Mouse (Mus musculus): Measurements from ENCODE around the gene A930018P22Rik.
A peak's percentile ranks its signal among the peaks of the same experiment; 100 is the strongest.
"Not testable (repeated sequence)": the region's sequence is repeated elsewhere in the genome, so short reads cannot be mapped to it uniquely, and the experiment has no call there.

Gene A930018P22Rik

DNA sequence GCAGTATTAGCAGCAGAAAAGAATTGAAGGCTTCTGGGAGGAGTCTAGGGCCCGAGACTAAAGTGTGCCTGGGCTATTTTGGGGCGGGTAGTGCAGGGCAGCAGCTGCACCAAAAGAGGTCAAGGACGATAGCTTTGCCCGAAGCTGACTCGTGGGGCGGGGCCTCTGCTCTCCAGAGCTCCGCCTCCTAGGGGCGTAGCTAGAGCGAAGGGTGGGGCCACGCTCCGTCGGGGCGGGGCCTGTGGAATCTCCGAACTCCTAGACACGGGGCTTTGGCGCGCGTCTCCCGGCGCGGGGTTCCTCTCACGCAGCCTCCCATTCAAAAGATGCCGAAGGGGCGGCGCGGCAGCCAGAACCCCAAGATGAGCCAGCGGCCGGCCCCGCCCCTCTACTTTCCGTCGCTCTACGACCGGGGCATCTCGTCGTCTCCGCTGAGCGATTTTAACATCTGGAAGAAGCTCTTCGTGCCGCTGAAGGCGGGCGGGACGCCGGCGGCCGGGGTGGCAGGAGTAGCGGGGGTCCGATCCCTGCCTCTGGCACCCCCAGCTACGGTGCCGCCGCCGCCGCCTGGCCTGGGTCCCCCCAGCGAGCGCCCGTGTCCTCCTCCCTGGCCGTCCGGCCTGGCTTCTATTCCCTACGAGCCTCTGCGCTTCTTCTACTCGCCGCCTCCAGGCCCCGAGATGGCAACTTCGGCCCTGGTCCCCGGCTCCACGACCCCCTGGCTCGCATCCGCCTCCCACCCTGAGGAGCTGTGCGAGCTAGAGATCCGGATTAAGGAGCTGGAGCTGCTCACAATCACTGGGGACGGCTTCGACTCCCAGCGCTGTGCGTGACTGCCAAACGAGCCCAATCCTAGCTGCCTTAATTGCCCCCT, at the start of gene A930018P22Rik:
A930018P22Rik (plus strand) TSS at position 265 of the 874 bp plus-strand sequence.
- DNase-seq (ENCODE audit: low spot score in 2 of 2), result peak; percentile 84 to 89

DNA sequence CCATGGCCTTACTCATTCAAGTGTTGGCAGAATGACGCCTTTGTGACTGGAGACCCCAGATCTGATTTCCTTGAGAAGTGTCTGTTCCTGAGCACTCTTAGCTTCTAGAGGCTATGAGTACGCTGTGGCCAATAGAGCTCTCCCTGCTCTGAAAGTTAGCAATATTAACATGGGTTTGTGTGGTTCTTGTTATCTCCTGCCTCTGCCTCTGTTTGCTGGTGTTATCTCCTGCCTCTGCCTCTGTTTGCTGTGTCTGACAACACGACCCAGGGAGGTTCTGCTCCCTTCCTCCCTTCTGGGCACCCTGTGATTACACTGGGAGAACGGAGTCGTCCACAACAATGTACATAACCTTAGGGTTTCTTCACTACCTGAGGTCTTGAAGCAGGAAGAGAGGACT, 44.3 kb upstream of the A930018P22Rik start:
- not testable (repeated sequence) for DNase-seq (ENCODE audit: low spot score in 2 of 2)

DNA sequence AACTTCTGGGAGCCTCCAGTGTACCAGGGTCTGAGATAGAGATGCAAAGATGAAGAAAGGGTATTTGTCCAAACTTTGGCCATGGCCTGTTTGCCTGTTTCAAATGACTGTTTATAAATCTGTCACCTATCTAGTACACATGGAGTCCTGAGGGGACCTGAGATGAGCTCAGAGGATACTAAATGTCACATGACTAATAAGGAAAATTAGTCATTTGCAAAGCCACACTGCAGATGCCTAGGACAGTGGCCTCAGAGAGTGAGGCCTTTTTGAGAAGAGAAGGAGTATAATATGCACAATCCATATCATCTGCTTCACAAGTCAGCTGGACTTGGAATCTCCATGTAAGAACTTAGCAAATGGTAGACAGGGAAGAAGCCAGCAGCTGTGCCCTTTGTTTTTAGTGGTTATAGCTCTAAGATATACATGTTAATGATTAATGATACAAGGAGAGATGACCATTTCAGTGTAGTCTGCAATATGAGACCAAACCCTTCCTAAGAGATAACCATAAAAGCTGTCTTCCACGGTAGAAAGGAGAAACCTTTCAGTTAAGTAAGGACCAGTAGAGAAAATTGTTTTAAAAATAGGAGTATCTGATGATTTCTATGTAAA, 41.0 kb upstream of the A930018P22Rik start:
- DNase-seq (ENCODE audit: low spot score in 2 of 2), result not testable (repeated sequence)

DNA sequence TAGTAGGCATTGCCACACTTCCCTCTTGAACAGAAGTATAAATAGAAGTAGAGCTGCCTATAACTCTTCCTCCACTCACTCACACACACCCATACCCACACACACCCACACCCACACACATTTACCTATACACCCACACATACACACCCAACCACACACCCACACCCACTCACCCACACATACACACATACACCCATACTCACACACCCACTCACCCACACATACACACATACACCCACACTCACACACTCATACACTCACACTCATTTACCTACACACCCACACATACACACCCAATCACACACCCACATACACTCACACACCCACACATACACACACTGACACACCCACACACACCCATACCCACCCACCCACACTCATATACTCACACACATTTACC, 40.1 kb upstream of the A930018P22Rik start:
- no peak for DNase-seq (ENCODE audit: low spot score in 2 of 2)

DNA sequence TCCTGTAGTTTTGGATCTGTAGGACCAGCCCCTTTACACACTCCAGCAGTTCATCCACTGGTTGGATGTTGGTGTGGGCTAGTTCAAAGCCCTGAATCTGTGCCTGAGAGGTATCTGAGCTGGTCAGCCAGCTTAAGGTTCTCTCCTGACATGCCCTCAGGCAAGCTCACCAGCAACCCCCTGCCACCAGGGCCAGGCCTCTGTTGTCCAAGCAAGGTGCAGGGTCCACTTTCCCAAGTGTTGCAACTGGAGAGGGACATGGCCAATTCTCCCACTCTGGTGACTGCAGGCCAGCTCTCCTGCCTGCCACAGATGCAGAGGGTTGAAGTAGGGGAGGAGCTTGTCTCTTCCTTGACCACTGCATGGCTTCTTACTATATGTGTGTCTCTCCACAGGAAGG, 38.5 kb upstream of the A930018P22Rik start:
- not testable (repeated sequence) for DNase-seq (ENCODE audit: low spot score in 2 of 2)

DNA sequence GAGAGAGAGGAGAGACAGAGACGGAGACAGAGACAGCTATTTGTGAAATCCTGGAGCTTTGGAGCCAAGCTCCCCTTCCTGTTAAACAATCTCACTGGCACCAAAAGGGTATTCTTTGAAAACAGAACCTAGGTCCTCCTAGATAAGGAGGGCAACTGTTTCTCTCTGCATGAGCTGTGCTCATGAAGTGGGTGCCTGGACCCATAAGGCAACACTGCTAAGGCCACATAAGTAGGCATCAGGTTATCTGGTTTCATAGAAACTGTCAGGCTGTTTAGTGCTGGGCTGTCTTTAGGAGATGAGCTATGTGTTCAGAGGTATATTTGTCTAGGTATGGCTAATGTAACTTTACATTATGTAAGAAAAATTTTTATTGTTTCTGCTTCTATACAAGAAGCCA, 35.0 kb upstream of the A930018P22Rik start:
- not testable (repeated sequence) for DNase-seq (ENCODE audit: low spot score in 2 of 2)

DNA sequence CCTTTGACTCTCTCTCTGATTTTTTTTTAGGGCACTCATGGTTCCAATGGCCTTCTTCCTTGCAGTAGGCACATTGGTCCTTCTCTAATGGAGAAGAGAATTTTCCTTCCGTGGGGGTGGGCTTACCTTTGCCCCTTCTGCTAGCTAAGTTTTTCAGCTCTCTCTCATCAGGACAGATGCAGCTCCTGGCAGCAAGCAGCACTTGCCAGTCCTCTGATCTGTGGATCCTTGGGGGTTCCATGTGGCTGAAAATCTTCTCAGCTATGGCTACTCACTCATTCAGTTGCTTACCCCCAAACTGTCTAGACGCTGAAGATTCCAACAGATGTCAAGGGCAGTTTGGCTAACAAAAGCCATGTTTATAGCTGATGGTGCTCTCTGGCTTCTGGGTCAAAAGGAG, 29.3 kb upstream of the A930018P22Rik start:
- no peak for DNase-seq (ENCODE audit: low spot score in 2 of 2)

DNA sequence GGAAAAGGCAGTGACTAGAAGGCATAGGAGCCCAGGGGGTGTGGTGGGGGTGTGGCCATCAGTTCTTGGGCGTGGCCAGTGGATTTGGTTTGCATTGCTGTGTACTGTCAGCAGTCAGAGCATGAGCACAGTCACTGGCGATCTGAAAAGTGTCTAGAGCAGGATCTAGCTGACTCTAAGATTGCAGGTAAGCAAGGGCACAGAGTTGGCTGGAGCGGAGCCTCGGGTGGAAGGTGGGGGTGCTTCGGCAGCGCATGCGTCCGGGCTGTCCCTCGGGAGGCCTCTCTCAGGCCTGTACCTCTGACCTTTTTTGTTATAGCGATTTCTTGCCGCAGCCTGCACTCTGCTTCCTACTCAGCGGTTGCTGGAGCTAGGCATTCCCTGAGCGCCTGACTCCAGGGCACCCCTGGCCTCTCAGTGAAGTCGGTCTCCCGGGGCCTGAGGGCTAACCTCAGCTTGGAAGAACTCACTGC, 26.8 kb upstream of the A930018P22Rik start, which contains the start of gene Cd59a:
Cd59a (plus strand) TSS at position 61 of the 473 bp plus-strand sequence.
- DNase-seq (ENCODE audit: low spot score in 2 of 2), result peak; percentile 50 to 53

DNA sequence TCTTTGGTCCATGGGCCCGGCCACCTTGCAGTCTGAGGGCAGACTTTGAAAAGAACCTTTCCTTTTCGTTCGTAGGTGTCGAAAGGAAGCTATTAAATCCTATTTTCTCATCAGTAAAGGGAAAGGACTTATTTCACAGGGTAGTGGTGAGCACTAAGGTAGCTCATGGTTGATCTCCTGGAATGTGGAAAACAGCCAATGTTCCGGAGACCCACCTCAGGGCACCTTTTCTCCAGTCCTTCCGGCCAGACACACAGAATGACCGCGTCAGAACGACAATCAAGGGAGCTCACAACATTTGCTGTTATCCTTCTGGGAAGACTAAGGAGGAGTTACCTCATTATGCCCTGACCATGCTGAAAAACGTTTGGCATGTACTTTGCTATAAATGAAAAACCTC, 26.3 kb upstream of the A930018P22Rik start:
- no peak for DNase-seq (ENCODE audit: low spot score in 2 of 2)

DNA sequence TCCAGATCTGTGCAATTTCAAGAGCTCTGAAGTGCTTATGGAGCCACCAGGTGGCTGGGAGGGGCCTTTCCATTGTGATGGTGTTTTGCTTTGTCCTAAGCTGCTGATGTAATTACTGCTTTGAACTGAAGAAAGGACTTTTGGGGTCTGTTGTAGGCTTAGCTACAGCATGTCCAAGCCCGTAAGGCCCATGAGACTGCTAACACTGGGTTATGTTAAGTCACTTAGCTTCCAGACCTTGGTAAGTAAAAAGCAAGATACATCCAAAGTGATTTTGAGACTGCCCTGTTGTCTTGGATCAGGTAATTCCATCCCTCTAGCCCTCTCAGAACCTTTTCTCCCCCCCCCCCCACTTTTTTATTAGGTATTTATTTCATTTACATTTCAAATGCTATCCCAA, 25.8 kb upstream of the A930018P22Rik start:
- not testable (repeated sequence) for DNase-seq (ENCODE audit: low spot score in 2 of 2)

DNA sequence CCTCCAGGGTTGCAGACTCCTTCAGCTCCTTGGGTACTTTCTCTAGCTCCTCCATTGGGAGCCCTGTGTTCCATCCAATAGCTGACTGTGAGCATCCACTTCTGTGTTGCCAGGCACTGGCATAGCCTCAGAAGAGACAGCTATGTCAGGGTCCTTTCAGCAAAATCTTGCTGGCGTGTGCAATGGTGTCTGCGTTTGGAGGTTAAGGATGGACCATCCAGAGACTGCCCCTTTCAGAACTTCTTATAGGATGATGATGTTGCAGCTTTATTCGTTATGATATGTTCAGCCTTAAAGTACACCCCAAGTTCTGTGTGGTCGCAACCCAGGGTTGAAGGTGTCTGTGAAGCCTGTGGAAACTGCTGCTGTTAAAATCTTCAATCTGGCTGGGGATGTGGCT, 25.2 kb upstream of the A930018P22Rik start:
- not testable (repeated sequence) for DNase-seq (ENCODE audit: low spot score in 2 of 2)

DNA sequence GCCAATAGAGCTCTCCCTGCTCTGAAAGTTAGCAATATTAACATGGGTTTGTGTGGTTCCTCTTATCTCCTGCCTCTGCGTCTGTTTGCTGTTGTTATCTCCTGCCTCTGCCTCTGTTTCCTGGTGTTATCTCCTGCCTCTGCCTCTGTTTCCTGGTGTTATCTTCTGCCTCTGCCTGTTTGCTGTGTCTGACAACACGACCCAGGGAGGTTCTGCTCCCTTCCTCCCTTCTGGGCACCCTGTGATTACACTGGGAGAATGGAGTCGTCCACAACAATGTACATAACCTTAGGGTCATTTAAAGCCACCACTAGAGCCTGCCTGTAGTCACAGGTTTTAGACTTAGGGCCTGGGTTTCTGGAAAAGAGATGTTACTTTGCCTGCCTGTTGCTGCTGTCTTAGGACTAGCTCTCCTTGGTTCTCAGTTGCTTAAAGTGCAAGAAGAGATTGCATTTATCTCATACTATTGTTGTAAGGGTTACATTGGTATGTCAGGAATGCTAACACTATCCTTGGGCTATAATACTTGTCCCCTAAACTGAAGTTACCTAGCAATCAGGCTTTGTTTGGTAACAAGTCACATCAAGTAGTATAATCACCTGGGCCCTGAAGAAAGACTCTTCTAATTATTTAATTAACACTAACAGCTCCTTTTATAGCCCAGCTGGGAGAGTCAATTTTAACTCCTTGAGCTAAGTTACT, 23.9 kb upstream of the A930018P22Rik start:
- DNase-seq (ENCODE audit: low spot score in 2 of 2), result no peak

DNA sequence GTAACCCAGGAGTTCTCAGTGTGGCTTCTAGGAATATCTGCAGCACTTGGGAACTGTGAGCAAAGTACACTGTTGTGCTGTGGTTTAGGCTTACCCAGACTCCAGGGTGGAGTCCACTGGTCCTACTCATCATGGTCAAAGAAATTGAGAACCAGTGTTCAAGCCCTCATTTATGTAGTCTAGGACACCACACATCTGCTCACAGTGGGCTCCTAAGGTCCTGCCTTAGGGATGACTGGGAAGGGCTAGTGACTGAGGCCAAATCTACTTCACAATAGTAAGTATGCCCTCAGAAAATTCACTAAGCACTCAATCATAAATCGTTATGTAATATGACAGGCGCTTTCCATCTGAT, 23.4 kb upstream of the A930018P22Rik start:
- DNase-seq (ENCODE audit: low spot score in 2 of 2), result no peak

DNA sequence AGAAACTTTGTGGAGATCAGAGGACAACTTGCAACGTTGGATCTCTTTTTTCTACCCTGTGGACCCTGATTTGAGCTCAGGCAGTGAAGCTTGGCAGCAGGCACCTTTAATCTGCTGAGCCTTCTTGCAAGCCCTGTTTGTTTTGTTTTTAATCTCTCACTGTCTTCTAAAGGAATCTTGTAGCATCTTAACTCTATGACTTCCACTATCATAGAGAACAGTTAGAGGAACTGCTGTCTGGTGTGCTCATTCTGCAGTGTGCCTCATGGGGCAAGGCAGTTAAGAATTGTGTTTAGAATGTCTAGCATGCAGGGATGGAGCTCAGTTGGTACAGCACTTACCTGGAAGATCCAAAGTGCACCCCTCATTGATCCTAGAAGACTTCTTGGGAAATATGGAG, 22.6 kb upstream of the A930018P22Rik start:
- no peak for DNase-seq (ENCODE audit: low spot score in 2 of 2)

DNA sequence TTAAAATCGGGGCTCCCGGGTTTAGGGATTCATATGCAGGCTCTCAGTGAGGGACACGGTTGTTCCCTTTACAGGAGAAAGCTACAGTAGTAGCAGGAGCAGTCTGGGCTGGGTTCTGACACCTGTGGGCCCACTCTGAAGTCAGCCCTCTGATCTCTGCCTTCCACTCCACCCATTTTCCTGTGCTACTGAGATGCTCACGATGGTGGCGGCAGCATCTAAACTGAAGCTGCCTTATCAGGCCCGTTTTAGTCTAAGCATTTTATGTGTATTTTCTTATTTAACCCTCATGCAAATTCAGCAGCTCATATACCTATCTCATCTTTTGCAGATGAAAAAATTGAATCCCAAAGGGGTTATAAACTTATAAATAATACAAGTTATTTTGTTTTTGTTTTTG, 17.8 kb upstream of the A930018P22Rik start:
- DNase-seq (ENCODE audit: low spot score in 2 of 2), result no peak

DNA sequence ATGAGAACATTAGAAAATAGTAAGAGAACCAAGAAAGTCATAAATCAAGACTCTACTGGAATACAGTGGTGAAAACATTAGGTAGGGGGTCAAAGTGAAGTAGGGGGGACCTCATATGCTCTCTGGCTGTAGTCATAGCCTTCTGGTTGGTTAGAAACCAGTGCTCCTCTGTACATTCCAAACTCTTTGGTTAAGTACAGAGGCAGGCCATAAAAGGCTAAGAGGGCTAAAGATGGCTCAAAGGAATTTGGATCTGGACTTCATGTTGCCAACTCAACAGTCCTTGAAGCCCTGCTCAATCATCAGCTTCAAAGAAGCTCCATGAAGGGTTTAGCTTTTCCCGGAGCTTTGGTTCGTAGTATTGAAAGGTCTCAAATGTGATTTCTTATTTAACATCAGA, 13.5 kb upstream of the A930018P22Rik start:
- DNase-seq (ENCODE audit: low spot score in 2 of 2), result not testable (repeated sequence)

DNA sequence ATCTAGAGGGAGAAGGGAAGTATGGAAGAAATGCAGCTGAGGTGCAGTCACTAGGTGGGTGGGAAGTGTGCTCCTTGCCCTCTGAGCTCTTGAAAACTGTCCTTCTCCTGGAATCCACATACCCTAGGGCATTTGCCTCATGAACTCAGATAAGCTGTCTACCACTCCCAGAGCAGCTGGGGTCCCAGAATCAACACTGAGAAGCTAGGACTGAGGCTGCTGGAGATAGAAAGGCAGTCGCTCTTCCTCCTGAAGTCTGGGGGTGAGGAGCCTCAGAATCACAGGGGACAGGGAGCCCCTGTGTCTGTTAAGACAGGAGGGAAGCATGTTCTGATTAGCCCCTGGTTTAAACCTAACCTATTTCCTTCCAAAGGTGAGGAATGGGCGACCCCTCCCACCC, 13.0 kb upstream of the A930018P22Rik start:
- DNase-seq (ENCODE audit: low spot score in 2 of 2), result no peak

DNA sequence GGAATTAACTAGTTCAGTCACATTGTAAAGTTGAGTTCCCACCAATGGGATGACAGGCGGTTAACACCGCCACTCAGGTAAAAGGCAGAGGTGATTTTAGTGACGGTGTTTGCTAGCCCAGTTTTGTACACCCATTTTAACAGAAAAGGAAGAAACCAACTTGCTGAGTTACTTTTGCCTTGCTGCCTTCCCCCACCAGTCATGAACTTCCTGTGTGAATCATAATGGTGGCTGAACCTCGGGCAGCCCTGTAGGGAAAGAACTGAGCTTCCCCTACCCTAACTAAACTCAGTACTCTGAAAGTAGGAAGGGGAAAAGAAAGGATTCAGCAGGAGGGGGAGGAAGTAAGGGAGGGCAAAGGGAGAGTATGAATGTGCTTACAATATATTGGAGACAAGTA, 12.5 kb upstream of the A930018P22Rik start:
- DNase-seq (ENCODE audit: low spot score in 2 of 2), result no peak

DNA sequence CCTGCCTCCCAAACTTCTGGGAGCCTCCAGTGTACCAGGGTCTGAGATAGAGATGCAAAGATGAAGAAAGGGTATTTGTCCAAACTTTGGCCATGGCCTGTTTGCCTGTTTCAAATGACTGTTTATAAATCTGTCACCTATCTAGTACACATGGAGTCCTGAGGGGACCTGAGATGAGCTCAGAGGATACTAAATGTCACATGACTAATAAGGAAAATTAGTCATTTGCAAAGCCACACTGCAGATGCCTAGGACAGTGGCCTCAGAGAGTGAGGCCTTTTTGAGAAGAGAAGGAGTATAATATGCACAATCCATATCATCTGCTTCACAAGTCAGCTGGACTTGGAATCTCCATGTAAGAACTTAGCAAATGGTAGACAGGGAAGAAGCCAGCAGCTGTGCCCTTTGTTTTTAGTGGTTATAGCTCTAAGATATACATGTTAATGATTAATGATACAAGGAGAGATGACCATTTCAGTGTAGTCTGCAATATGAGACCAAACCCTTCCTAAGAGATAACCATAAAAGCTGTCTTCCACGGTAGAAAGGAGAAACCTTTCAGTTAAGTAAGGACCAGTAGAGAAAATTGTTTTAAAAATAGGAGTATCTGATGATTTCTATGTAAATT, 11.3 kb upstream of the A930018P22Rik start:
- DNase-seq (ENCODE audit: low spot score in 2 of 2), result not testable (repeated sequence)

DNA sequence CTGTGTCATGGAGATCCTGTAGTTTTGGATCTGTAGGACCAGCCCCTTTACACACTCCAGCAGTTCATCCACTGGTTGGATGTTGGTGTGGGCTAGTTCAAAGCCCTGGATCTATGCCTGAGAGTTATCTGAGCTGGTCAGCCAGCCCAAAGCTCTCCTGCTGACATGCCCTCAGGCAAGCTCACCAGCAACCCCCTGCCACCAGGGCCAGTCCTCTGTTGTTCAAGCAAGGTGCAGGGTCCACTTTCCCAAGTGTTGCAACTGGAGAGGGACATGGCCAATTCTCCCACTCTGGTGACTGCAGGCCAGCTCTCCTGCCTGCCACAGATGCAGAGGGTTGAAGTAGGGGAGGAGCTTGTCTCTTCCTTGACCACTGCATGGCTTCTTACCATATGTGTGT, 9.0 kb upstream of the A930018P22Rik start:
- not testable (repeated sequence) for DNase-seq (ENCODE audit: low spot score in 2 of 2)

DNA sequence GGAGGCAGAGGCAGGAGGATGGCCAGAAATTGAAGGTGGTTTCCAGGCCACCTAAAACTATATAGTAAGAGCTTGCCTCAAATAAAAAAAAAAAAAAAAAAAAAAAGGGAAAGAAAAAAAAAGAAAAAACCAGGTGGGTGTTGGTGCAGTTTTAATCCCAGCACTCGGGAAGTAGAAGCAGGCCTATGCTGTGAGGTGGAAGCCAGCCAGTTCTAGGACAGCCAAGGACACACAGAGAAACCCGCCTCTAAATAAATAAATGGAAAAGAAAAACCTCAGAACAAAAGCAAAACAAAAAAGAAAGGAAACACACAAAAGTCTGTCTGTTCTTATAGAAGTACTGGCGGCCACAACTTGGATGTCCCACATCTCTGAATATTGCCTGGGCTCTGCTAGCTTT, 7.7 kb upstream of the A930018P22Rik start:
- DNase-seq (ENCODE audit: low spot score in 2 of 2), result no peak

DNA sequence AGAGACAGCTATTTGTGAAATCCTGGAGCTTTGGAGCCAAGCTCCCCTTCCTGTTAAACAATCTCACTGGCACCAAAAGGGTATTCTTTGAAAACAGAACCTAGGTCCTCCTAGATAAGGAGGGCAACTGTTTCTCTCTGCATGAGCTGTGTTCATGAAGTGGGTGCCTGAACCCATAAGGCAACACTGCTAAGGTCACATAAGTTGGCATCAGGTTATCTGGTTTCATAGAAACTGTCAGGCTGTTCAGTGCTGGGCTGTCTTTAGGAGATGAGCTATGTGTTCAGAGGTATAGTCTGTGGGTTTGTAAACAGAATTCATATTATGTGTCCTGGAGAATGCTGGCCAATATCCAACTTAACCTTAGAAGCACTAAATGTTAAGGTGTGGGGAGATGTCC, 5.4 kb upstream of the A930018P22Rik start:
- not testable (repeated sequence) for DNase-seq (ENCODE audit: low spot score in 2 of 2)

Measured in right cerebral cortex, adult 2 months (tissue).